Mouse (Mus musculus): ENCODE measurements at regions not wholly inside any gene's neighbourhood (a gene's known extent, or its start where the extent isn't known, plus 50 kb on each side); places are given as distances from the start of the nearest gene placed in this dataset.

DNA sequence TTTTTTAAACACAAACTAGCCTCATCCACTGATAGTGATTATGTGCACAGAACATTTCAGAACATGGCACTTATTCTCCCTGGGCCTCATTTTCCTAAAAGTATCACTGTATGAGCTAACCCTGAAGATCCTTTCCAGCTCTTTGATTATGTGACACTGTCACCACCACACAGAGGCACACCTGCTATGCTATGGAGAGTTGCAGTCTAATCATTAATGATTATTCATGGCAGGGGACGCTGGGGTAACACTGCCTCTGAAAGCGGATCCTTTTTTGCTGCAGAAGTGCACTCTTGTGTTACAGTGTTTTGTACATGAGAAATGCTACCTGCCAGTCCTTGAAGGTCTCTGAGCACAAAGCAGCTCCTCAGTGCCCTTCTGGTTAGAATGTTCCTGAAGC lies 615.3 kb upstream of the Fbxo33 start:
- no peak for DNase-seq (ENCODE audit: low spot score)
- Histone ChIP-seq H3K4me1 (ENCODE audit: control insufficient read depth, insufficient read depth) (no peaks in the 10 kb centered on the region), H3K27me3 (ENCODE audit: control insufficient read depth, insufficient read depth, low read length) (no peaks in the 10 kb centered on the region), H3K4me2 (ENCODE audit: low read depth, low read length) (no peak overlapping the region), H3K27ac (ENCODE audit: low read depth) (no peak overlapping the region), H3K36me3 (replicated peaks; ENCODE audit: control insufficient read depth, insufficient read depth, low read length) (no peaks in the 10 kb centered on the region), H3K9ac (replicated peaks; ENCODE audit: low read depth, low read length) (no peak overlapping the region), H3K9me3 (replicated peaks; ENCODE audit: control insufficient read depth, low read length) (no peaks in the 10 kb centered on the region), H3K4me3 (ENCODE audit: low read depth, low read length) (no peak overlapping the region)
- ATAC-seq (ENCODE audit: insufficient read depth, low read depth), result no peak
- TF ChIP-seq EP300 (IDR thresholded peaks at IDR 0.05; ENCODE audit: low read depth) (no peak), CTCF (IDR thresholded peaks at IDR 0.05; ENCODE audit: low read depth) (no peak)
- 80% methylated on average over 2 of the region's 2 CpGs for WGBS

- no peak overlapping the region for H3K4me3 ChIP-seq (ENCODE audit: low read depth, low read length)
- H3K9me3 ChIP-seq (replicated peaks; ENCODE audit: control insufficient read depth, low read length), result no peaks in the 10 kb centered on the region
- DNase-seq (ENCODE audit: low spot score) (no peak), ATAC-seq (ENCODE audit: insufficient read depth, low read depth) (no peak)
- H3K27me3 ChIP-seq (ENCODE audit: control insufficient read depth, insufficient read depth, low read length), result no peaks in the 10 kb centered on the region
- H3K9ac ChIP-seq (replicated peaks; ENCODE audit: low read depth, low read length), result no peak overlapping the region
- TF ChIP-seq CTCF (IDR thresholded peaks at IDR 0.05; ENCODE audit: low read depth) (no peak), EP300 (IDR thresholded peaks at IDR 0.05; ENCODE audit: low read depth) (no peak)
- no peaks in the 10 kb centered on the region for H3K36me3 ChIP-seq (replicated peaks; ENCODE audit: control insufficient read depth, insufficient read depth, low read length)
- H3K4me1 ChIP-seq (ENCODE audit: control insufficient read depth, insufficient read depth), result no peaks in the 10 kb centered on the region
- WGBS, result 41% methylated on average over 3 of the region's 3 CpGs
- H3K4me2 ChIP-seq (ENCODE audit: low read depth, low read length), result no peak overlapping the region
- no peak overlapping the region for H3K27ac ChIP-seq (ENCODE audit: low read depth)
Measured at GRCm38 (mm10) chr12:59822918-59823317, 603.4 kb upstream of the Fbxo33 start.

DNA sequence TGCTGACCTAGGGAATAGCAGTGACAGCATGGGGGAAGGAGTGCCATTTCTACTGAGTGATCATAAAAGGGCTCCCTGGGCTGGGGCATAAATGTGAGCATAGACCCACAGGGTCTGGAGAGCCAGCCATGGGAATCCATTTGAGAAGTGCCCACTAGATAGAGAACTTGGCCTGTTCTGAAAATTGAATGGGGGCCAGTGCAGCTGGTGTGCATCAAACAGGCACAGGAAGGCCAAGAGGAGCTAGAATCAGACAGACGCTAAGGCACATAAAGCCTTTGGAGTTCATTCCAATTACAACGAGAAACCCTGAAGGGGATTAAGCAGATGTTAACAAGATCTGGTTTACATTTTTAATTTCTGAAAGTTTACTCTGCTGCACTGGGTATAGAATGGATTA lies 602.9 kb upstream of the Fbxo33 start:
- WGBS, result 69% methylated on average over 2 of the region's 2 CpGs
- ATAC-seq (ENCODE audit: insufficient read depth, low read depth) (no peak), DNase-seq (ENCODE audit: low spot score) (no peak)
- H3K27ac ChIP-seq (ENCODE audit: low read depth), result no peak overlapping the region
- H3K4me3 ChIP-seq (ENCODE audit: low read depth, low read length), result no peak overlapping the region
- H3K4me1 ChIP-seq (ENCODE audit: control insufficient read depth, insufficient read depth), result no peaks in the 10 kb centered on the region
- no peaks in the 10 kb centered on the region for H3K9me3 ChIP-seq (replicated peaks; ENCODE audit: control insufficient read depth, low read length)
- no peaks in the 10 kb centered on the region for H3K36me3 ChIP-seq (replicated peaks; ENCODE audit: control insufficient read depth, insufficient read depth, low read length)
- H3K27me3 ChIP-seq (ENCODE audit: control insufficient read depth, insufficient read depth, low read length), result no peaks in the 10 kb centered on the region
- no peak overlapping the region for H3K9ac ChIP-seq (replicated peaks; ENCODE audit: low read depth, low read length)
- no peak overlapping the region for H3K4me2 ChIP-seq (ENCODE audit: low read depth, low read length)
- no peak for TF ChIP-seq CTCF (IDR thresholded peaks at IDR 0.05; ENCODE audit: low read depth)
- TF ChIP-seq EP300 (IDR thresholded peaks at IDR 0.05; ENCODE audit: low read depth), result no peak

- WGBS, result 77% methylated on average over 2 of the region's 2 CpGs
- Histone ChIP-seq H3K27me3 (ENCODE audit: control insufficient read depth, insufficient read depth, low read length) (no peaks in the 10 kb centered on the region), H3K4me2 (ENCODE audit: low read depth, low read length) (no peak overlapping the region), H3K4me1 (ENCODE audit: control insufficient read depth, insufficient read depth) (no peaks in the 10 kb centered on the region), H3K9me3 (replicated peaks; ENCODE audit: control insufficient read depth, low read length) (no peaks in the 10 kb centered on the region), H3K4me3 (ENCODE audit: low read depth, low read length) (no peak overlapping the region), H3K27ac (ENCODE audit: low read depth) (no peak overlapping the region), H3K36me3 (replicated peaks; ENCODE audit: control insufficient read depth, insufficient read depth, low read length) (no peaks in the 10 kb centered on the region), H3K9ac (replicated peaks; ENCODE audit: low read depth, low read length) (no peak overlapping the region)
- no peak for ATAC-seq (ENCODE audit: insufficient read depth, low read depth)
- DNase-seq (ENCODE audit: low spot score), result no peak
- TF ChIP-seq EP300 (IDR thresholded peaks at IDR 0.05; ENCODE audit: low read depth) (no peak), CTCF (IDR thresholded peaks at IDR 0.05; ENCODE audit: low read depth) (no peak)
Measured at GRCm38 (mm10) chr12:59821698-59822097, 602.2 kb upstream of the Fbxo33 start.

GRCm38 (mm10) chr12:59815965-59816364 lies 596.4 kb upstream of the Fbxo33 start:
- Histone ChIP-seq H3K27ac (ENCODE audit: low read depth) (no peak overlapping the region), H3K36me3 (replicated peaks; ENCODE audit: control insufficient read depth, insufficient read depth, low read length) (no peaks in the 10 kb centered on the region), H3K9me3 (replicated peaks; ENCODE audit: control insufficient read depth, low read length) (no peaks in the 10 kb centered on the region), H3K4me3 (ENCODE audit: low read depth, low read length) (no peak overlapping the region), H3K9ac (replicated peaks; ENCODE audit: low read depth, low read length) (no peak overlapping the region), H3K4me1 (ENCODE audit: control insufficient read depth, insufficient read depth) (no peaks in the 10 kb centered on the region), H3K4me2 (ENCODE audit: low read depth, low read length) (no peak overlapping the region), H3K27me3 (ENCODE audit: control insufficient read depth, insufficient read depth, low read length) (no peaks in the 10 kb centered on the region)
- 76% methylated on average over 4 of the region's 4 CpGs for WGBS
- ATAC-seq (ENCODE audit: insufficient read depth, low read depth) (no peak), DNase-seq (ENCODE audit: low spot score) (no peak)
- TF ChIP-seq EP300 (IDR thresholded peaks at IDR 0.05; ENCODE audit: low read depth), result no peak
- no peak for TF ChIP-seq CTCF (IDR thresholded peaks at IDR 0.05; ENCODE audit: low read depth)

GRCm38 (mm10) chr12:59814356-59814755 lies 594.8 kb upstream of the Fbxo33 start:
- H3K27me3 ChIP-seq (ENCODE audit: control insufficient read depth, insufficient read depth, low read length), result no peaks in the 10 kb centered on the region
- ATAC-seq (ENCODE audit: insufficient read depth, low read depth) (no peak), DNase-seq (ENCODE audit: low spot score) (no peak)
- TF ChIP-seq CTCF (IDR thresholded peaks at IDR 0.05; ENCODE audit: low read depth) (no peak), EP300 (IDR thresholded peaks at IDR 0.05; ENCODE audit: low read depth) (no peak)
- no peak overlapping the region for H3K27ac ChIP-seq (ENCODE audit: low read depth)
- no peak overlapping the region for H3K4me2 ChIP-seq (ENCODE audit: low read depth, low read length)
- H3K4me1 ChIP-seq (ENCODE audit: control insufficient read depth, insufficient read depth), result no peaks in the 10 kb centered on the region
- H3K36me3 ChIP-seq (replicated peaks; ENCODE audit: control insufficient read depth, insufficient read depth, low read length), result no peaks in the 10 kb centered on the region
- no peak overlapping the region for H3K4me3 ChIP-seq (ENCODE audit: low read depth, low read length)
- H3K9me3 ChIP-seq (replicated peaks; ENCODE audit: control insufficient read depth, low read length), result no peaks in the 10 kb centered on the region
- no peak overlapping the region for H3K9ac ChIP-seq (replicated peaks; ENCODE audit: low read depth, low read length)
- WGBS, result 82% methylated on average over 13 of the region's 13 CpGs

Measured in heart, postnatal 0 days (tissue).